Mouse (Mus musculus): ENCODE measurements around the gene Slc31a1.

Slc31a1 gene

GRCm38 (mm10) chr4:62360088-62360804 is at the start of gene Slc31a1, which contains the start of gene Fkbp15:
Gene Slc31a1 (plus strand): TSS chr4:62360727.
Gene Fkbp15 (minus strand): TSS chr4:62360548.
- in situ Hi-C loops (cut with MboI, MseI): loop anchor here (5.0 kb wide), 1 partner anchor 47 kb away; the partner anchor contains the start of genes Cdc26 and Prpf4

- in situ Hi-C loops (cut with MboI, MseI): no loop called here
Observed at GRCm38 (mm10) chr4:62312821-62313220, 47.7 kb upstream of the Slc31a1 start.

GRCm38 (mm10) chr4:62313641-62314211 is 46.8 kb upstream of the Slc31a1 start:
- in situ Hi-C loops (cut with MboI, MseI): no loop called here

- in situ Hi-C loops (cut with MboI, MseI): no loop called here
Observed at GRCm38 (mm10) chr4:62314516-62314915, 46.0 kb upstream of the Slc31a1 start.

GRCm38 (mm10) chr4:62316456-62316855 is 44.1 kb upstream of the Slc31a1 start:
- in situ Hi-C loops (cut with MboI, MseI): no loop called here

- in situ Hi-C loops (cut with MboI, MseI): no loop called here
Observed at GRCm38 (mm10) chr4:62318294-62318693, 42.2 kb upstream of the Slc31a1 start.

- in situ Hi-C loops (cut with MboI, MseI): no loop called here
Observed at GRCm38 (mm10) chr4:62322684-62323083, 37.8 kb upstream of the Slc31a1 start.

- in situ Hi-C loops (cut with MboI, MseI): no loop called here
Observed at GRCm38 (mm10) chr4:62326111-62326510, 34.4 kb upstream of the Slc31a1 start.

GRCm38 (mm10) chr4:62328941-62329660 is 31.4 kb upstream of the Slc31a1 start:
- in situ Hi-C loops (cut with MboI, MseI): no loop called here

GRCm38 (mm10) chr4:62331977-62332376 is 28.6 kb upstream of the Slc31a1 start:
- in situ Hi-C loops (cut with MboI, MseI): no loop called here

- in situ Hi-C loops (cut with MboI, MseI): no loop called here
Observed at GRCm38 (mm10) chr4:62338536-62338935, 22.0 kb upstream of the Slc31a1 start.

GRCm38 (mm10) chr4:62344000-62344399 is 16.5 kb upstream of the Slc31a1 start:
- in situ Hi-C loops (cut with MboI, MseI): loop anchor here (10.0 kb wide), 1 partner anchor 61 kb away; the partner anchor contains the start of genes Cdc26 and Prpf4

- in situ Hi-C loops (cut with MboI, MseI): loop anchor here (10.0 kb wide), 1 partner anchor 59 kb away; the partner anchor contains the start of genes Cdc26 and Prpf4
Observed at GRCm38 (mm10) chr4:62345827-62346226, 14.7 kb upstream of the Slc31a1 start.

- in situ Hi-C loops (cut with MboI, MseI): loop anchor here (10.0 kb wide), 1 partner anchor 57 kb away; the partner anchor contains the start of genes Cdc26 and Prpf4
Observed at GRCm38 (mm10) chr4:62347605-62348328, 12.8 kb upstream of the Slc31a1 start.

GRCm38 (mm10) chr4:62348329-62348705 is 12.2 kb upstream of the Slc31a1 start:
- in situ Hi-C loops (cut with MboI, MseI): loop anchor here (10.0 kb wide), 1 partner anchor 56 kb away; the partner anchor contains the start of genes Cdc26 and Prpf4

- in situ Hi-C loops (cut with MboI, MseI): loop anchor here (10.0 kb wide), 1 partner anchor 55 kb away; the partner anchor contains the start of genes Cdc26 and Prpf4
Observed at GRCm38 (mm10) chr4:62349371-62349770, 11.2 kb upstream of the Slc31a1 start.

- in situ Hi-C loops (cut with MboI, MseI): no loop called here
Observed at GRCm38 (mm10) chr4:62357631-62358148, 2.8 kb upstream of the Slc31a1 start.

GRCm38 (mm10) chr4:62359256-62359775 is 1.2 kb upstream of the Slc31a1 start:
- in situ Hi-C loops (cut with MboI, MseI): no loop called here

- in situ Hi-C loops (cut with MboI, MseI): loop anchor here (5.0 kb wide), 1 partner anchor 46 kb away; the partner anchor contains the start of genes Cdc26 and Prpf4
Observed at GRCm38 (mm10) chr4:62360805-62361455, 403 bp downstream of the Slc31a1 start.

GRCm38 (mm10) chr4:62361571-62361970 is 1.0 kb downstream of the Slc31a1 start:
- in situ Hi-C loops (cut with MboI, MseI): loop anchor here (5.0 kb wide), 1 partner anchor 46 kb away; the partner anchor contains the start of genes Cdc26 and Prpf4

Data from T-helper 1 cell (primary cell).